Mouse (Mus musculus) layer of hippocampus, postnatal 36 days (tissue): ENCODE results near the gene Net1. TPM values are rescaled to one million over a fixed set of nuclear protein-coding genes. Genes with fewer than 3 reads are reported as not detected.
"Not testable (repeated sequence)": the region's sequence is repeated elsewhere in the genome, so short reads cannot be mapped to it uniquely, and the experiment has no call there.

Experiments
- DNase-seq, 2 experiments: peaks; one replicate each; pipeline ENCODE4 v3.0.0; 2022
- total RNA-seq, 2 experiments: library from RNA; stranded (reverse); gene quantifications; 2 replicates each; pipeline ENCODE4 v1.2.3; 2021

Net1 gene
- total RNA-seq, 2 experiments from 2014 or later, result 40.3 to 46.1 TPM

DNA sequence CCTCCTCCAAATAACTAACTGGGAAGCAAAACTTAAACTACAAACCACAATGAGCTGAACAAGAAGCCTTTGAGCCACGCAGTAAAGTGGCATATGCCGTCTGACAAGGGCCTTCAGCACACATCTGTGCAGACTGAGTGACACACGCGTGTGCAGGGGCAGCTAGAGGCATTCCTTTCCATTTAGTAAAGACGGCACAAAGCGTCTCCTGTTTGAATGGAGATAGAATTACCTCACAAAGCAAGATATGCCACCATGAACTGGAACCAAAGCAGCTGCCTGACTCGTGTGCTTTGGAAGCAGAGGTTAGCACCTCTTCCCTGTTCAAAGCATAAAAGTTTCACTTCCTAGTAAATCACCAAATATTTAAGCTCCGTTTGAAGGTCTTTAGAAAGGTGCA is 28.0 kb downstream of the Net1 start:
- DNase-seq, result no peak

DNA sequence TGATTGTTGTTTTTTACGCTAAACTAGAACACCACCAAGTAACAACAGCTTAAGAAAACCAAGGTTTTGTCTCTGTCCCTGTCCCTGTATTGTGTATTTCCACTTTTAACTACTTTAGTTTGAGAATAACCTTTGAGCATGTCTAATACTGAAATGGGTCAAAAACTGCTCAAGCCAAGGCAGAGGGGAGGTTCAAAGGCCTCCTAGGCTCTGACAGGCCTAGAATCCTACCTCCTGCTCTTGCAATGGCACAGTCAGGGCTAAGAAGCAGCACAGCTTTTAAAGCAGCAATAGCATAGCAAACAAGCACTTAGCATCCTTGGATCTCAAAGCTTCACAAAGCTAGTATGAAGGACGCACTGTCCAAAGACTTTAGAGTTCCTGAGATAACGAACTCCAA is 28.9 kb downstream of the Net1 start:
- DNase-seq, result no peak

DNA sequence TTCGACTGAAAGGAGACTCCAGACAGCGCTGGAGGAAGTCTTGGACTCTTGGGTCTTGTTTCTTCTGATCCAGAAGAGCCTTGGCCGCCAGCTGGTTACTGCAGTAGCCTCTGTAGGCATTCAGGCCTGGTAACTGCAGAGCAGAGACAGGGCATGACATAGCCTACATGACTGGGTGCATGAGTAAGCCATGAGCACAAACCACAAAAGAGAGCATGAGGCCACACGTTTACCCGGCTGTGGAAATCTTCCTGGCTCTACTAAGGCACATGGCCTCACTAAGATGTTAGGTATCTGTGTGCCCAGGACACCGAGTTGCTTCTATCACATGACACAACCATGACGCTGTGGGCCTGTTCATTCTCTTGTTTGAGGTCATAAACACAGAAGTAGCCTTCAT is 31.4 kb downstream of the Net1 start:
- no peak for DNase-seq

DNA sequence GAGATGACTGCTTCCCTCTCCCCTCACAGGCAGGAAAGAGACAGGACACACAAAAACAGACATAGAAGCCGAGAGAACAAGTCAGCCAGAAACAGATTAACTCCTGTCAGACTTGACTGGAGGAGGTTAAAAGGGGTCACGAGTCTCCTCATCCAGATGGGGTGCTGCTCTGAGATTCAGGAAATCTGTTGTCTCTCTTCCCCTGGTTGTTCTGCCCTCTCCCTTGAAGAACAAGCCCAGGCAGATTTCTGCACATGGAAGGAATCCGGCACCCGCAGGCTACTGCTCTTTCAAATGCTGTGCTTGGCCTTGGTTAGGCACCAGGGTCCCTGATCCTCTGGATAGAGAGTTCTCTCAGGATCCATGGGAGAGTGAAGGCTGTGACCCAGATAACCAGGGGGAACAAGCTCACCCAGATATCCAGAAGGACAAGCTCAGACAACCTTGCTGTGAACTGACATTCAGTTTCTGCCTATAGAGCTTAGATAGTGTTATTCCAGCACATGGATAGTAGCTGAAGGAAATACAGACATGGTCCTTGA is 40.3 kb downstream of the Net1 start:
- DNase-seq, result no peak

DNA sequence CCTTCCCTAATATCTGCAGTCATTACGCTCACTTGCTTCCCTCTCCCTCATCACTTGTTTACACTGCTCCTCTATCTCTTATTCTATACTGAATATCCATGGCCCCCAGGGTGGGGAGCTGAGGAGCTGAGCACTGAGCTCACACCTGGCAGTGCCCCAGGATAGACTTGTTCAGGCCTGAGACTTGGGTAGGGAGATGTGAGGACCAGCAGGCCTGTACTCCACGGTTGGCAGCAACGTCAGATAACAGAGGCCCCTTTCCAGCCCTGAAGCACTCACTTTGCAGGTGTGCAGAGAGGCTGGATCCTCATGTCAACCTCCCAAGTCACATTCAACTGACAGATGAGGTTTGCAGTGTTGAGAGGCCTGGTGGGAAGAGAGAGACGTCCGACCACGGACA is 40.8 kb downstream of the Net1 start:
- DNase-seq, result no peak

DNA sequence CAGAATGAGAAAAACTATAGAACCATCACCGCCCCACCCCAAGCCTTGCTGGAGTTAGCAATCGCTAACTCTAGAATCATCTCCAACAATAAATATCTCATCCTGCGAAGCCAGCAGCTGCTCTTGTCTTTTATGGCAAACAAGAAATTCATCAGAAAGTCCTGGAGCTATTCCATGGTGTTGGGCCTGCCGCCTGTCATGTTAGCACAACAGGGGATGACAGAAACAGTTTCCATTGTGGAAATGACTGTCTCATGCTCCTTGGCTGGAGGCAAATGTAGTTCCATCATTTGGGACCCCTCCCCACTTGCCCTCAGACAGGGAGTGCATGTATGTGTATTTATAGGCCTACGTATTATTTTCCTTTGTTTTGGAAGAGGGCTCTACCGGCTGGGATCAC is 41.6 kb downstream of the Net1 start:
- peak in 1 of 2 experiments; percentile 32 for DNase-seq

DNA sequence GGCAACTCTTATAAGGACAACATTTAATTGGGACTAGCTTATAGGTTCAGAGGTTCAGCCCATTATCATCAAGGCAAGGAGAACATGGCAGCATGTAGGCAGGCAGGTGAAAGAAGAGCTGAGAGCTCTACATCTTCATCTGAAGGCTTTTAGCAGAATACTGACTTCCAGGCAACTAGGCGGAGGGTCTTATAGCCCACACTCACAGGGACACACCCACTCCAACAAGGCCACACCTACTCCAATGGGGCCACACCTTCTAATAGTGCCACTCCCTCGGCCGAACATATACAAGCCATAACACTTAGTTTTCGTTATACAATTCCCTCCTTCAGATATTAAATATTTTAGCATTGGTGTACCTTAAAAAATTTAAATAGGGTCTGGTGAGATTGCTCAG is 45.2 kb downstream of the Net1 start:
- DNase-seq, result no peak

DNA sequence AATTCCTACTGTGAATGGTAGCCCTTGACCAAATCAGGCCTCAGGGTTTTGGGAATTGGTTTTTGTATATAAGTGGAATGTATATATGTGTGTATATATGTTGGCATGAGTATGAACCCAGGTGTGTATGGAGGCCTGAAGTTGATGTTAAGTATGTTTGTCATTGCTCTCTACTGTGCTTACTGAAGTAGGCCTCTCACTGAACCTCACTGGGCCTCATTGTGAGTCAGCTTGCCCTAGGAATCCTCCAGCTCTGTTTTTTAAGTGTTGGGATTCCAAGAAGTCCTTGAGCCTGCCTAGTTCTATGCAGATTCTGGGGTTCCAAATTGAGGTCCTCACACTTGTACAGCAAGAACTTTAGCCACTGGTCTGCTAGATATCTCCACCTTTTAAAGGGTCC is 48.1 kb downstream of the Net1 start:
- no peak for DNase-seq

DNA sequence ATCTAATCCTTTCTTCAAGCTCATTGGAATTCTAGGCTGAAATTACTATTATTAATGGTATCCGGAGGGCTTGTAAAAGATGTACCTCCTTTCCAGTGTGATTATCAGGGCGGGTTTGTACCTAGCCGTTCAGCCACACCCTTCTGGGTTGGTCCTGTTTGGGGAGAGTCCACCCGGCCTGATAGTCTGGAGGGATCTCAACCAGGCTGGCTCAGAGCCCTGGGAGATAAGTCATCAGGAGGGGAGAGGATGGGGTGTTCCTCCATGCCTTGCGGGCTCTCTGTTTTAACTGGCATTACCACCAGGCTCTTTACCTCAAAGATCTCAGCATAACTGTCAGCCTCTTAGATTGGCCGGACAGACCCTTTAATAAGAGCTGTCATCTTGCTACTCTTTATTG is 50.9 kb downstream of the Net1 start:
- DNase-seq, result no peak

DNA sequence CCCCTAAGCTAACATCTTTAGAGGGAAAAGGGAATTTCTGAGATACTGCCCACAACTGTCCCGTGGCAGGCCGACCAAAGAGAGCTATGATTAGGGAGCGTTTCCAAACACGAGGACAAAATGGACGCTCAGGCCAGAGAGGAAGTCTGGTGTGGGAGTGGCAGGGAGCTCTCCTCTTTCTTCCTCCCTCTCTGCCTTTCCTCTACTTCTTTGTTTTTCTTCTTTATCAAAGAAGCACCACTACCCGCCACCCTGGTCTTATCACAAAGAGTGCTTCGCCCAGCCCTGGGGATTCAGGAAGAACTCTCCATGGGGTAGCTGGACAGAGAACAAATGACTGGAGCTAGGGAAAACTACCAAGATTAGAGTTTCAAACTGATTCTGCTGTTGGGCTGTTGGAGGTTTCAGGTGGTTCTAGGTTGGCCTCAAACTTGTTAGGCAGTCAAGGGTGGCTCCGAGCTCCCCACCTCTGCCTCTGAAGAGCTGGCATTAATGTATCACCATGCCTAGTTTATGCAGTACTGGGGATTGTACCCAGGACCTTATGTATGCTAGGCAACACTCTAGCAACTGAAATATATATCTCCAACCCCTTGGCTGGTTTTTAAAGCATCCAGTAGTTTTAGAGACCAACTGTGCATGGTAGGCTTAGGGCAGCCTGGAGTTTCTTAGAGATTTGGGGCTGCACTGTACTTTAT is 51.5 kb downstream of the Net1 start:
- no peak for DNase-seq

DNA sequence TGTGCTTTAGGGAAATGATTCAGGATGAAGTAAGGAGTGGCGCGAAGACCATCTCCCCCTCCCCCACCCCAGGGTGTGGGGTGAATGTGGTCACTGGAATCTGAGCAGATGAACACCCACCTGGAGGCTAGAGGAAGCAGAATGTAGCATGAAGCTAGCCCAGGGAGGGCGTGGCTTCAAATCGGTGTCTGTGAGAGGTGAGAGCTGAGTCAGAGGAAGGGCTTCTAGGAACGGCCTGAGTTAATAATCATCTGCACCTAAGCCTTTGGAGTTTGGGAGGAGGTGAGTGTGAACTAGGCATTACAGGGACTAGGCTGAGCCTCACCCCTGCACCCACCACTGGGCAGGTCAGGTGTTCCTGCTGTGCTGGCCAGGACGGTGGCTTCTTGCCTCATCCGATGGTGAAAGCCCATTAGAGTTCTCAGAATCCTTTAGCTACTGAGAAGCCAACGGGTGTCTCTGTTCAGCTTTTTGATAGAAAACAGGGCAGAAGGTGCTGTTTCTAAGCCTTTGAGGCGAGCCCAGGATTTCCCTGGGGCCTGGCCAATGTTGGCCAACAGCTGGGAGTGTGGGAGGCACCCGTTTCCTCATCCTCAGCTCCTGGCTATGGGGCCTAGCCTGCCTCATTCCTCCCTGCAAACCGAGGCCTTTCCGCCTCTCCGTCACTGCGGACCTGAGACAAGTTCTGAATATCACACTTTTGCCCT is 52.2 kb downstream of the Net1 start:
- DNase-seq, result no peak

DNA sequence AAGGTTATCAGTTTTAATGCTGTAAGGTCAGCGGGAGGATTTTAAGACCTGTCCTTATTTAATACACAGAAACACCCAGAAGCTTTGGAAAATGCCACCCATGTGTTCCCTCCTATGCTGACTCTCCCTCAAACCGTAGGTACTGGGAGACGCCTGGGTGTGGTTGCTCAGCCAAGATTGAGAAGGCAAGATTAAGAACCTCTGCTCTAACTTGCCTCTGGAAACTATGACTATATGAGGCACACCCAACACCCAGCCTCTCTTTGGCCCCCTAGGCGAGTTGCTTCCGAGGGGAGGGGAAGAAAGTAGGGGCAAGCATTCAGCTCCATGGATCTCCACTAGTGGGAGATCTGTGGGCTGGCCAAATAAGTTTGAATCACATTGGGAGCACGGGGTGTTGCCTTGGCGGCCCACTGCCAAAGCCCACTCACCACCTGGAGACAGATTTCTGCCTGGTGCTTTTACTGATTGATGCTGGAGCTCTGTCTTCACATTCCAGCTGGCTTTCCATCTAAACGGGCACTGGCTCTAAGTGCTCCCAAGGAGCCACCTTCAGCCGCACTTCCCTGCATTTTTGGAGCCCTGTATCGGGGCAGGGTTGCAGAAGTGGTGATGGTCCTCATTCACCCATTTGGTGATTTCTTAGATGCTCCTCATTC is 55.0 kb downstream of the Net1 start:
- DNase-seq, result peak; percentile 25 to 36

DNA sequence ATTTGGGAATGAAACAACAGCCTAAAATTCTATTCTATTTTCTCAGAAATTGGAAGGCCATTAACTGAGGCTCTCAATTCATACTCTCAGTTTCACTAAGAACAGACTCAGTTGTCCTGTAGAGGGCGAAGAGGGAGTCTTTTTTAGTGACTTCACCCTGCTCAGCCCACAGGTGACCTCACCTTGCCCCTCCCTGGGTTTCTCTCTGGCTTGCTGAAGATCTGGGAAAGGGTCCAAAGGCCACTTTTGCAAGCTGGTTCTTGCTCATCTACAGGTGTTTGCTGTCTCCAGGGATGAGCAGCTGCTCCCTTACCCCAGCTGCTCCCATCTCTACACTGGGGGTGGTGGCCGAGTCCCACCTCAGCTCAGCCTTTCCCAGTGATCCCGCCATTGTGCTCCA is 55.7 kb downstream of the Net1 start:
- no peak for DNase-seq

DNA sequence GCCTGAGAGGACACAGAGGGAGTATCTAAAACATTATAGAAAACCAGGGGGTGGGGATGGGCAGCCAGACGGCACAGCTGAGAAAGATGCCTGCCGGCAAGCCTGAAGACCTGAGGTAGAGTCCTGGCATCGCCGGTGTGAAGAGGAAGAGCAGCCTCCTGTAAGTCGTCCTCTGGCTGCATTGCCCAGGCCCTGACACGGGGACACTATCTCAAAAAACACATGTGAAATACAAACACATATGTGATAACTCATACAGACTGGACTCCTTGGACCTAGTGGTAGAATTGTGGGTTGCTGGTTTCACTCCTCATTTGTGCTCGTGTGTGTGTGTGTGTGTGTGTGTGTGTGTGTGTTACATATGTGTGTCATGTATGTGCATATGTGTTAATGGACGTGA is 56.8 kb downstream of the Net1 start:
- DNase-seq, result no peak

DNA sequence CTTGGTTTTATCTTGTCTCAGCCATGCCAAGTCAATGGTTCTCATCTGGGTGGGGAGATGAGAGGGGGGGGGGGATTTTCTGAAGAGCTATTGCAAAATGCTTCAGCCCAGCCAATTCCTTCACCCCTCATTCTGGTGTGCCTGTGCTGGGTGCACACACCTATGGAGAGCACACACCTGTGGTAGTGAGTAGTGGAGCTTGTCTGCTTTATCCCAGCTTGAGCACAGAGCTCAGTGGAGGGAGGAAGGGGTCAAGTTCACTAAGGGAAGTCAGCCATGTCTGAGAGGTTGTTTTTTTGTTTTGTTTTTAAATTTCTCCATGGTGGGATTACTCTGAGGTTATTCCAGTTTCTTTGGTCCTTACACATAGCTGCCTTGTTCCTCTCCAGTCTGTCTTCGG is 61.8 kb downstream of the Net1 start:
- no peak for DNase-seq

DNA sequence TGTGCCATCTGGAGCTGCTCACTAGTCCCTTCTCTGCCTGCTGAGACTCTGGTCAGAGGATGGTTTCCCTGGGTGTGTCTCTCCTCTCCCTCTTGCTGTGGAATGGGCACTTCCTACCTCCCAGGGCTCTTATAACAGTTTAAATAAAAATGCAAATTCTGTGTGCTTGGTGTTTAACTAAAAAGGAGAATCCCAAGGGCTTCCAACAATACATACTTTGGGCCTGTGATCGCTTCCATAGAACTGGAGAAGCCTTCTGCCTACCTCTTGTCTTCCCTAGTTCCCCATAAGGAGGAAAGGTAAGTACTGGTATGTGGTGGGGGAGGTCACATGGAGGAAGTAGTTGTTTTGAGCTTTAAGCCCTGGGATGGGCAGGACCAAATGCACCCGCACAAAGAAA is 63.2 kb downstream of the Net1 start:
- no peak for DNase-seq

DNA sequence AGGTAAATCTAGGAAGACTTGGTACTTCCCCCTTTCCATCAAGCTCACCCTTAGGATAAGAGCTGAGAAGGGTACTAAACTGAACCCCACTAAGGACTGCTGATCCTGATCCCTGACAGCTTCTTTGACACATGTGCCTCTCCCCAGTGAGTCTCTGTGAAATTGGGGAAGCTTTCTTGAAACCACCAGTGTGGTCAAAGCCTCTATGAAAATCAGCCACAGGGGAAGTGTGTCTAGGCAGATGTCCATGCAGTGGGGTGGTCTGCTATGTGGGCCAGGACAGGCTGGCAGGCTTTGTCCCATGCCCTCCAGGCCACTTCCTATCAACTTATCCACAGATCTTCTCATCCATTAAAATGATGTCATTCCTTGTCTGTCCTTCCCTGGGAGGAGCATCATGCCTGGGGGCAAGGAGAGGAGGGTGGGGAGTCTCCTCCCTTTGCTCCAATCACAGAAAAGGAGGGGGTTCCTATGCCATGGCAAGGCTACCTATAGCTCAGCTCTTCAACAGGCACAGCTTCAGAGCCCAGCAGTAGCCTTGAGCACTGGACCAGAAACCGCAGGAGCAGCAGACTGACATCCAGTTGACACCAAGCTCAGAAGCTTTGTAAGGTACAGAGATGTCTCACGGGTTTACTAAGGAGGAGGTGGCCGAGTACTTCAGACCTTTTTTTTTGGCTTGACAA is 64.2 kb downstream of the Net1 start, which contains the start of gene Calm5:
Gene Calm5, plus strand, starts transcription at position 526 of the 686 bp plus-strand sequence.
- not testable (repeated sequence) for DNase-seq

DNA sequence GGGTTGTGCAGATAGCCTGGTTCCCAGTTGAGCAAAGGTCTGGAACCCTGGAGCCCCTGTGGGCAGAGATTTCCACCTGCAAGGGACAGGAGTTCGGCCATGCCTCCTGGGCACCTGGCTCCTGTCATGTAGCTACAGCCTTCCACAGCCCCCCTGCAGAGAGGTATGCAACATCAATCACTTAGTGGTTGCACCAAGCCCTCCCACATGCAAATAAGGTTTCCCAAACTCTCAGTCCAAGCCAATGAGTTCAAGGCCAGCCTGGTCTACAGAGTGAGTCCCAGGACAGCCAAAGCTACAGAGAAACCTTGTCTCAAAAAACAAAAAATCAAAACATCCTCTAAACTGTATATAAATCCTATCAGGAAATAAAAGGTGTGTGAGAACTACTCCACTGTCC is 67.7 kb downstream of the Net1 start:
- DNase-seq, result no peak

DNA sequence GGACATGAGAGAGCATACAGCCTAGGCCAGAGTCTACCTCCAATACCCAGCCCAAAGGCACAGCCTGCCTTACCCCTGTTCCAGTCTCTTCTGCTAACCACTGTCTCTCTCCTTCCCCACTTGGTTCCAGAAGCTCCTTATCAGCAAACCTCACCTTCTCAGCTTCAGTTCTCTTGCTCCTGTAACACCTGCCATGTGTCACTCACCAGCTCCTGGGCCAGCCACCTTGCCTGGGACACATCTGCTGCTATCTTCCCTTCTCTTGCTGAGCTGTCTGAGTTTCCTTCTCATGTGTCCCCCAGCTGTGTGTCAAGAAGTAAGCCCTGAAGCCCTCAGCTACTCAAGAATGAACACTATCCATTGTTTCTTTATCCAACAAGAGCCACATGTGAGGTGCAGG is 77.4 kb downstream of the Net1 start:
- DNase-seq, result not testable (repeated sequence)

DNA sequence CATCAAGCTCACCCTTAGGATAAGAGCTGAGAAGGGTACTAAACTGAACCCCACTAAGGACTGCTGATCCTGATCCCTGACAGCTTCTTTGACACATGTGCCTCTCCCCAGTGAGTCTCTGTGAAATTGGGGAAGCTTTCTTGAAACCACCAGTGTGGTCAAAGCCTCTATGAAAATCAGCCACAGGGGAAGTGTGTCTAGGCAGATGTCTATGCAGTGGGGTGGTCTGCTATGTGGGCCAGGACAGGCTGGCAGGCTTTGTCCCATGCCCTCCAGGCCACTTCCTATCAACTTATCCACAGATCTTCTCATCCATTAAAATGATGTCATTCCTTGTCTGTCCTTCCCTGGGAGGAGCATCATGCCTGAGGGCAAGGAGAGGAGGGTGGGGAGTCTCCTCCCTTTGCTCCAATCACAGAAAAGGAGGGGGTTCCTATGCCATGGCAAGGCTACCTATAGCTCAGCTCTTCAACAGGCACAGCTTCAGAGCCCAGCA is 80.7 kb downstream of the Net1 start, which contains the start of gene Calm4:
Gene Calm4, plus strand, starts transcription at position 446 of the 496 bp plus-strand sequence.
- not testable (repeated sequence) for DNase-seq

DNA sequence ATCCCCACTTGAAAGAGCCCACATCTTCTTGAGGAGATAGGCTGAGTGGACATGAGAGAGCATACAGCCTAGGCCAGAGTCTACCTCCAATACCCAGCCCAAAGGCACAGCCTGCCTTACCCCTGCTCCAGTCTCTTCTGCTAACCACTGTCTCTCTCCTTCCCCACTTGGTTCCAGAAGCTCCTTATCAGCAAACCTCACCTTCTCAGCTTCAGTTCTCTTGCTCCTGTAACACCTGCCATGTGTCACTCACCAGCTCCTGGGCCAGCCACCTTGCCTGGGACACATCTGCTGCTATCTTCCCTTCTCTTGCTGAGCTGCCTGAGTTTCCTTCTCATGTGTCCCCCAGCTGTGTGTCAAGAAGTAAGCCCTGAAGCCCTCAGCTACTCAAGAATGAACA is 84.4 kb downstream of the Net1 start:
- not testable (repeated sequence) for DNase-seq

DNA sequence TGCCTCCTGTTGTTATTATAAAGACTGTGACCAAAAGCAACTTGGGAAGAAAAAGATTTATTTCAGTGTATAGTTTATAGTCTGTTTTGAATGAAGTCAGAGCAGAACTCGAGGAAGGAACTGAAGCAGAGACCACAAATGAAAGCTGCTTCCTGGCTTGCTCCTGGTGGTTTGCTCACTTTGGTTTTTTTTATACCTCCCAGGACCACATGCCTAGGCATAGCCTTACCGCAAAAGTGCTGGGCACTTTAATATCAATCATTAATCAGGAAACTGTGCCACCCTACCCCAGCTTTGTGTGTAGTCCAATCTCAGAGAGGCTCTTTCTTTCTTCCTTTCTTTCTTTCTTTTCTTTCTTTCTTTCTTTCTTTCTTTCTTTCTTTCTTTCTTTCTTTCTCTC is 85.6 kb downstream of the Net1 start:
- no peak for DNase-seq
